Mouse (Mus musculus) myocyte (in vitro differentiated cells): ENCODE measurements around the gene Nipal3.

ENCODE experiments used
- E2F4 ChIP-seq: IDR thresholded peaks from one replicate; pipeline ENCODE4 v1.6.1; 2011; ENCODE audit warnings: mild to moderate bottlenecking, control low read depth, moderate library complexity; ENCODE audit not compliant: insufficient read depth
- MAX ChIP-seq: IDR thresholded peaks from one replicate; pipeline ENCODE4 v1.6.1; 2011; ENCODE audit warnings: low read depth, mild to moderate bottlenecking, control low read depth
- MYOD1 ChIP-seq, 3 experiments: IDR thresholded peaks; one replicate each; pipeline ENCODE4 v1.6.1; 2011; ENCODE audit warnings: control low read depth in 2 of 3, low read depth in 2 of 3, mild to moderate bottlenecking in 2 of 3, moderate library complexity in 1 of 3; ENCODE audit not compliant: insufficient read length in 2 of 3, control insufficient read depth in 1 of 3
- POLR2A ChIP-seq: IDR thresholded peaks from one replicate; pipeline ENCODE4 v1.6.1; 2011; ENCODE audit warnings: low read depth, mild to moderate bottlenecking, control low read depth, moderate library complexity; ENCODE audit not compliant: insufficient read length
- POLR2AphosphoS2 ChIP-seq: IDR thresholded peaks from one replicate; pipeline ENCODE4 v1.6.1; 2011; ENCODE audit warnings: low read depth, control low read depth; ENCODE audit not compliant: insufficient read length
- REST ChIP-seq: IDR thresholded peaks from one replicate; pipeline ENCODE4 v1.6.1; 2011; ENCODE audit warnings: mild to moderate bottlenecking, control low read depth, moderate library complexity; ENCODE audit not compliant: insufficient read depth, insufficient read length
- SRF ChIP-seq: IDR thresholded peaks from one replicate; pipeline ENCODE4 v1.6.1; 2011; ENCODE audit warnings: low read depth; ENCODE audit not compliant: control insufficient read depth, insufficient read length
- USF1 ChIP-seq: IDR thresholded peaks from one replicate; pipeline ENCODE4 v1.6.1; 2011; ENCODE audit warnings: low read depth, mild to moderate bottlenecking, control low read depth, moderate library complexity

- TF ChIP-seq POLR2A = no peak
- no peak for TF ChIP-seq MYOD1 (IDR thresholded peaks at IDR 0.05; ENCODE audit: control insufficient read depth in 1 of 3, insufficient read length in 2 of 3, low read depth in 2 of 3)
- TF ChIP-seq REST = no peak
- no peak for TF ChIP-seq USF1
- TF ChIP-seq E2F4 = no peak
- TF ChIP-seq POLR2AphosphoS2 = no peak
- TF ChIP-seq MAX = no peak
- no peak for TF ChIP-seq SRF
Observed at GRCm38 (mm10) chr4:135436291-135436690, 58.5 kb downstream of the Nipal3 start.
